Mouse (Mus musculus) left cerebral cortex, adult 2 months (tissue): Measurements from ENCODE around the gene Psmb11. TPM values are rescaled to one million over a fixed set of nuclear protein-coding genes. Genes with fewer than 3 reads are reported as not detected.

Experiments
- DNase-seq, 2 experiments: peaks; one replicate each; pipeline ENCODE4 v3.0.0; 2021 to 2022; ENCODE audit warnings: low spot score in 2 of 2, mixed read lengths in 1 of 2; ENCODE audit errors: extremely low spot score in 1 of 2
- H3K27ac ChIP-seq: fragments of 200-600 bp; 2 replicates; pipeline ENCODE4 v1.8.1; 2022
- H3K4me3 ChIP-seq: fragments of 200-600 bp; 2 replicates; pipeline ENCODE4 v1.8.1; 2022
- CTCF ChIP-seq: fragments of 200-600 bp; IDR thresholded peaks from 2 replicates; pipeline ENCODE4 v1.8.1; 2022; ENCODE audit warnings: antibody characterized with exemption, mild to moderate bottlenecking, moderate library complexity
- intact Hi-C: fragments of 180-260 bp; cut with DNase I; formaldehyde crosslinking; loops from one replicate; pipeline ENCODE4 v1.15.1; 2025
- total RNA-seq, 2 experiments: library from RNA; stranded (reverse); gene quantifications; 2 replicates each; pipeline ENCODE4 v1.2.3; 2021

Psmb11 gene
- total RNA-seq, 2 experiments from 2014 or later = not detected

DNA sequence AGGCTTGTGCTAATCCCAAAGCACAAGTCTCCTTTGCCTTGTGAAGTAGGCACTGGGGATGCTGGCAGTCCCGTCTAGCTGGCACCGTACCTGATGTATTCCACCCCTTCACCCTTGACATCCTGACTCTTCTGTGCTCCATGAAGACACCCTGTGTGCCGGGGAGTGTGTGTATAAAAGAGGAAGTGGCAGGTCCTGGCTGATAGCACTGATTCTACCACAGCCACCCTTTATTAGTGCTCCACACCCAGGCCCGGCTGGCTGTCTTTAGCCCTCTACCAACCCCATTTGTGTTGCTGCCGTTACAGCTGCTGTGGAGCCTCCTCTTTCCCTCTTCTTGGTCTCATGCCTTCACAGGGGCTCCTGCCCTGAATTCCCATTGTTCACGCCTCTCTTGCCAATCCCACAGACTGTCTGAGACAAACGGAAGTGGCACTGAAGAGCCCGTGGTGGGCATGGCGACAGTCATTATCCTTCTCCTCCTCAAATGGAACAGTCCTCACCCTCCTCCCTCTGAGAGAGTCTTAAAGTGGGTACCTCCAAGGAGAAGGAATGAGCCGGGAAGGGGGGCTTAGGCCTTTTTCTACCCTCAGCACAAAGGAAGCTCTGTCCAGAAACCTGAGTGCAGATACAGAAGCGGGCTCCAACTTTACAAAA lies 9.5 kb downstream of the Psmb11 start:
- H3K4me3 ChIP-seq = no peak overlapping the region
- intact Hi-C loops = no loop called here
- DNase-seq = no peak
- no peak overlapping the region for H3K27ac ChIP-seq
- TF ChIP-seq CTCF = no peak

DNA sequence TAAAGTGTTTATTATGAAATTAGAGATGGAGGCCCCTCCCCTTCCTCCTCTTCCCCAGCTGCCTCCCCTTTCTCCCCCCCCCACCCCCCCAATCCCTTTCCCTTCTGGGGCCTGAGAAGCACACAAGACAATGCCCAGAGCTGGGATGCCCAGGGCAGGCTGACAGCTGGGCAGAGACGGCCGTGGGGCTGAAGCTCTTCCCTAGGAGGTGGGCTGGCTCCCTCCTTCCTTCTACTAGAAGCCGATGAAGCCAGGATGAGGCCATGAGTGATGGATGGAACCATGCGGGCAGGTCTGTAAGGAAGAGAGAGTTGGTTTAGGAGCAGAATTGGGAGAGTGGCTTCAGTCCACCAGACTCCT lies 10.0 kb downstream of the Psmb11 start:
- no peak for DNase-seq
- Histone ChIP-seq H3K27ac (no peak overlapping the region), H3K4me3 (no peak overlapping the region)
- intact Hi-C loops = no loop called here
- no peak for TF ChIP-seq CTCF

GRCm38 (mm10) chr14:54632252-54632651 lies 11.0 kb downstream of the Psmb11 start:
- no peak overlapping the region for H3K27ac ChIP-seq
- intact Hi-C loops = no loop called here
- TF ChIP-seq CTCF = no peak

GRCm38 (mm10) chr14:54634182-54634581 lies 12.9 kb downstream of the Psmb11 start:
- intact Hi-C loops = no loop called here
- TF ChIP-seq CTCF = peak; percentile 6; the same call in 1 of the 2 replicates

More at GRCm38 (mm10) chr14:54632252-54632651, 11.0 kb downstream of the Psmb11 start:
- no peak for DNase-seq
- no peak overlapping the region for H3K4me3 ChIP-seq

GRCm38 (mm10) chr14:54636954-54637353 lies 15.7 kb downstream of the Psmb11 start:
- intact Hi-C loops = loop anchor here (5.0 kb wide), 1 partner anchor 110 kb away; no protein-coding TSS in a partner anchor
- TF ChIP-seq CTCF = peak; percentile 93
- Histone ChIP-seq H3K27ac (no peak overlapping the region), H3K4me3 (no peak overlapping the region)
- peak in 1 of 2 experiments; percentile 58 for DNase-seq

More at GRCm38 (mm10) chr14:54634182-54634581, 12.9 kb downstream of the Psmb11 start:
- no peak for DNase-seq
- no peak overlapping the region for H3K4me3 ChIP-seq
- no peak overlapping the region for H3K27ac ChIP-seq

DNA sequence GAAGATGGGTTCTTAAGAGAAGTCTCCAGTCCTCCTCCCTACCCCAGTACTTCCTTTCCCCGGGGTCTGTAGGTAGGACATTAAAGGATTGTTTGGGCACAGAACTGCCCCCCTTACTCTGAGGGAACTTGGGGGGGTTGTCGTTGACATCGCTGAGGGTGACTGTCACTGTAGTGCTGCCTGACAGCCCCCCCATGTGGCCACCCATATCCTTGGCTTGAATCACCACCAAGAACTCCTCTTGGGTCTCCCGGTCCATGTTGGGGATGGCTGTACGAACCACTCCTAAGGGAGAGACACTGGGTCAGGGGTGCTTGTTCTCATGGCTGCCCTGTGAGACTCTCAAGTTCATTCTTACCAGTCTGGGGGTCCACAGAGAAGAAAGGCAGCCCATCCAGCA lies 17.0 kb downstream of the Psmb11 start:
- DNase-seq = peak in 1 of 2 experiments; percentile 48
- H3K27ac ChIP-seq = no peak overlapping the region
- TF ChIP-seq CTCF = peak; percentile 47
- intact Hi-C loops = loop anchor here (5.0 kb wide), 1 partner anchor 111 kb away; no protein-coding TSS in a partner anchor
- no peak overlapping the region for H3K4me3 ChIP-seq

DNA sequence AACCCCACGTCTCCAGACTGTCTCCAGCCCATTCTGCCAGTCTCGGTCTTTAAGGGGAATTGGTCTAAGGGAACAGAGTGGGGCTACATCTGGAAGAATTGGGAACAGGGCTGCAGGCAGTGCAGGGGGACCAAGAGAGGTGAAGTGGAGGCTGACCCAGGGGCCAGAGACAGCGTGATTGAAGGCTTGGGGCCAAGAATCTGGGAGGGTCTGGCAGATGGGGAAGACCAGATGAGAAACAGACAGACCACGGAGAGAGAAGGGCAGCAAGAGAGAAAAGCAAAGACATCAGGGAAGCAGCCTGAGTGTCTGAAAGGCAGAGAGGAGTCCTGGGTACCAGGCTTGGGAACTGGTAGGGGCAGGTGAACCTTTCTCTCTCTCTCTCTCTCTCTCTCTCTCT lies 18.9 kb downstream of the Psmb11 start:
- TF ChIP-seq CTCF = no peak
- no peak overlapping the region for H3K27ac ChIP-seq
- DNase-seq = no peak
- H3K4me3 ChIP-seq = no peak overlapping the region
- intact Hi-C loops = loop anchor here (2.0 to 5.0 kb wide), 3 partner anchors 58 to 578 kb away; no protein-coding TSS in a partner anchor

GRCm38 (mm10) chr14:54640946-54641304 lies 19.7 kb downstream of the Psmb11 start, which contains the start of gene Gm17606:
Gm17606 (plus strand) TSS chr14:54640952.
- intact Hi-C loops = loop anchor here (1.0 to 5.0 kb wide), 4 partner anchors 59 to 579 kb away; no protein-coding TSS in a partner anchor
- TF ChIP-seq CTCF = no peak
- no peak for DNase-seq
- Histone ChIP-seq H3K27ac (peak within 1 kb of the TSS; percentile 83), H3K4me3 (peak within 1 kb of the TSS; percentile 74)

- peak within 1 kb of the TSS; percentile 83 for H3K27ac ChIP-seq
- TF ChIP-seq CTCF = peak; percentile 94
- peak; percentile 88 to 90 for DNase-seq
- peak within 1 kb of the TSS; percentile 74 for H3K4me3 ChIP-seq
- intact Hi-C loops = loop anchor here (1.0 to 5.0 kb wide), 4 partner anchors 59 to 579 kb away; no protein-coding TSS in a partner anchor
Measured at GRCm38 (mm10) chr14:54641305-54641969, 20.2 kb downstream of the Psmb11 start, which contains the start of gene Cdh24. Cdh24 (minus strand) TSS chr14:54641364.

DNA sequence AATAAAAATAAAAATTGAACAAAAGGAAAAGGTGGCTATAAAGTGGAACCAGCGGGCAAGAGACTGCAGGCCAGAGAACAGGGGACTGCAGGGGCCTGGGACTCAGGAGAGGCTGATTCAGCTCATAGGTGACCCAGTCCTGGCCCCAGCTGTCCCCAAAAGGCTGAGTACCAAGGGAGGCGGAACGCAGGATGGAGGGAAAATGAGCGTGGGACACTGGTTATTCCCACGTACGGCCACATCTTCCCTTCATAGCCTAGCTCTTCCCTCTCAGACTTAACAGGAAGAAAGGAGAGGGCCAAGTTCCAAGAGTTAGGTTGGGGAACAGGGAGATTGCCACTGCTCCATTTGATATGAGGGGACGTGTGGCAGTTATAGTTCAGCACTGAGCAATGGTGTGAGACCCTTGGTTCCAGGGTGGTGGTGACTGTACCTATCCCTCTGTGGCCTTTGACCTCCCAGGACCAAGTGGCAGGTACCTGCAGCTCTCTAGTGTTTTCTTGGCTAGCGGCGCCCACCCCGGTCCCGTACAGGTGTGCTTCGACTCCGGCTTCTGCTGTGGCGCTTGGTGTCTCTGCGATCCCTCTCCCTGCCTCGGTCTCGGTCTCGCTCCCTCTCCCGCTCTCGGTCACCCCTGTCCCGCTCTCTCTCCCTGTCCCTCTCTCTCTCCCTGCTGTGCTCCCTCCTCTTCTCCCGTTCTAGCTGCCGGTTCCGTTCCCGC lies 21.2 kb downstream of the Psmb11 start:
- intact Hi-C loops = loop anchor here (5.0 kb wide), 2 partner anchors 60 to 580 kb away; no protein-coding TSS in a partner anchor
- no peak overlapping the region for H3K4me3 ChIP-seq
- DNase-seq = no peak
- TF ChIP-seq CTCF = no peak
- no peak overlapping the region for H3K27ac ChIP-seq

- intact Hi-C loops = loop anchor here (5.0 kb wide), 2 partner anchors 61 to 581 kb away; no protein-coding TSS in a partner anchor
- no peak for TF ChIP-seq CTCF
- Histone ChIP-seq H3K4me3 (no peak overlapping the region), H3K27ac (no peak overlapping the region)
- no peak for DNase-seq
Measured at GRCm38 (mm10) chr14:54643011-54643410, 21.8 kb downstream of the Psmb11 start.

DNA sequence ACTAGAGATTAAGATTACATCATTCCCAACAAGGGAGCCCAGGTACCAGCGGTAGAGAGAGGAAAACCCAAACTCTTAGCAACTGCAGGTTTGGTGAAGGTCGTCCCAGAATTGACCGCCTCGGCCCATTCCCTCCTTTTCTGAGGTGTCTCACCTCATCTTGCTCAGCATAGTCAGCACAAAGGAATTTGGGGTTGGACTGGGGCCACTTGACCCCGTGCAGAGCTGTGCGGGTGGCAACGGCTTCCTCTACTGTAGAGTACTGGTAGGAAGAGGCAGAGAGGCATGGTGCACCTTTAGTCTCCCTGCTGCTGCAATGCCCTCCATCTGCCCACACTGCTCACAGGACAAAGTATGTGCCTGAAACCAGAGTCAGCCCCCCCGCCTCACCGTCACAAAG lies 23.1 kb downstream of the Psmb11 start:
- DNase-seq = no peak
- intact Hi-C loops = loop anchor here (5.0 kb wide), 2 partner anchors 62 to 582 kb away; no protein-coding TSS in a partner anchor
- Histone ChIP-seq H3K27ac (no peak overlapping the region), H3K4me3 (no peak overlapping the region)
- TF ChIP-seq CTCF = no peak
